Mouse (Mus musculus): ENCODE results near the gene Sub1.
A peak's percentile ranks its signal among the peaks of the same experiment; 100 is the strongest.

The Sub1 gene

DNA sequence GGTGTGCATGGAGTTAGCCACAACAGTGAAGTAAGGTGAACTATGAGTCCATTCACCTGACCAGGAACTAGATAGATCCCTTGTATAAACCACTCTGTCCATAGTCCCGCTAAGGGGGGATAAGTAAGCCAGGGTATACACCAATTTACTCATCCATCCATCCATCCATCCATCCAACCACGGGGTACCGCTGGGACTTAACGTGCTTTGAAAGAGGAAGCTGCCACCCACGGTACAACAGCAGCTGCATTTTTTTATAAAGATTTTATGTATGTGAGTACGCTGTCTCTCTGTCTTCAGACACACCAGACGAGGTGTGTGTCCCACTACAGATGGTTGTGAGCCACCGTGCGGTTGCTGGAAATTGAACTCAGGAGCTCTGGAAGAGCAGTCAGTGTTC lies 27.9 kb downstream of the Sub1 start:
- DNase-seq (ENCODE audit: low spot score in 2 of 2): no peak

GRCm38 (mm10) chr15:11966367-11966766 lies 30.4 kb downstream of the Sub1 start:
- peak in 1 of 2 experiments; percentile 64 for DNase-seq (ENCODE audit: low spot score in 2 of 2)

- no peak for DNase-seq (ENCODE audit: low spot score in 2 of 2)
These were observed 31.5 kb downstream of the Sub1 start for GRCm38 (mm10) chr15:11965201-11965845.

GRCm38 (mm10) chr15:11963791-11964525 lies 32.8 kb downstream of the Sub1 start:
- no peak for DNase-seq (ENCODE audit: low spot score in 2 of 2)

- DNase-seq (ENCODE audit: low spot score in 2 of 2): no peak
These were observed 37.1 kb downstream of the Sub1 start for GRCm38 (mm10) chr15:11959716-11960115.

DNA sequence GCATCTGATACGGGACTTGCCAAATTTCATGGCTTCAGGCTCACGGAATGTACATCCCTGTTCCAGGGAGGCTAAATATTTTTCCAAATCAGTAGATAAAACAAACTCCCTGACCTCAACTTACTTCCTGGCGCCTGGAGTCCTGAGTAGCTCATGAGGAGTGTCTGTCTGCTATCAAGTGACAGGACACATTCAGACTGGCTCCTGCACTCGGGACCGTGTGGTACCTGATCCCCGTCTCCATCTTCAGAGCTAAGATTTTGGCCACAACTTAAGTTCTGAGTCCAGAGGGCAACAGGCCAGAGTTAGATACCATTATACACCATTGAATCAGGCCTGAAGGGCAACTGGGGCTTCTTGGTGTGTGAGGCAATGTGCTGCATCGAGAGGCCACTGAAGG lies 40.7 kb downstream of the Sub1 start:
- DNase-seq (ENCODE audit: low spot score in 2 of 2): no peak

- DNase-seq (ENCODE audit: low spot score in 2 of 2): no peak
These were observed 42.6 kb downstream of the Sub1 start for GRCm38 (mm10) chr15:11954190-11954589.

DNA sequence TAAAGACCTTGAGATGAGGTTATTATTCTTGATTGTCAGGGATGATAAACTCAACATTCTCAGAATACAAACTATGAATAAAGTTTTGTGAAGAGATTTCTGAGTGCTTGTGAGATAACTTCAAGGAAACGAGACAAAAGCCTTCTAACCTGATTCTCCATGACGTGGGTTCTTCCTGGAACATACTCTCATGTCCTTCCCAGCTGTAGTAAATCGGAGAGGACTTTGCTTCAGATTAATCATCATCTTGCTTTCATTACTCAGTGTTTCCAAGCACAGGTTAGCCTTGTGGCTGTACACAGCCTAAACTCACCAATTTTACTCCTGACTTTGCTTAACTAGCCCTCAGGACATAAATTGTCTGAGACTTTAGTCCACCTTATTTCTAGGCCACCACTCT lies 44.6 kb downstream of the Sub1 start:
- no peak for DNase-seq (ENCODE audit: low spot score in 2 of 2)

GRCm38 (mm10) chr15:11951181-11951580 lies 45.6 kb downstream of the Sub1 start:
- DNase-seq (ENCODE audit: low spot score in 2 of 2): no peak

GRCm38 (mm10) chr15:11950144-11950543 lies 46.6 kb downstream of the Sub1 start:
- no peak for DNase-seq (ENCODE audit: low spot score in 2 of 2)

DNA sequence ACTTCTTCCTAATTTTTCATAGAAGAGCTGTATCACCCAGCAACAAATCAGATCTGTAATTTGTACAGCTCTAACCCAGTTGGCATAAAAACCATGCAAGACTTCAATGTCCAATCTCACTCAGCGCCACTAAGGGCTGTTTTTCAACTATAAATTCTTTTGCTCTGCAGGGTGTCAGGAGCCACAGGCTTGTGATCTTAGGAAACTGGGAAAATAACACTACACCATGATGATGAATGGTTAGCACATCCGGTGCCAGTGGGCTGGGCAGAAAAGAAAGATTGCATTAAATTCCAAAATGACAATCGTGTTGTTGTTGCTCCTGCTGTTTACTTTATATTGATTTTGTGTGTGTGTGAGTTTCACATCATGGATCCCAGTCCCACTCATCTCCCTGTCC lies 47.3 kb downstream of the Sub1 start:
- DNase-seq (ENCODE audit: low spot score in 2 of 2): no peak

- no peak for DNase-seq (ENCODE audit: low spot score in 2 of 2)
These were observed 55.9 kb downstream of the Sub1 start for GRCm38 (mm10) chr15:11940855-11941254.

Data from cerebellum, postnatal 4 days (tissue).